Mouse (Mus musculus): ENCODE measurements at regions not wholly inside any gene's neighbourhood (a gene's known extent, or its start where the extent isn't known, plus 50 kb on each side); places are given as distances from the start of the nearest gene placed in this dataset.

DNA sequence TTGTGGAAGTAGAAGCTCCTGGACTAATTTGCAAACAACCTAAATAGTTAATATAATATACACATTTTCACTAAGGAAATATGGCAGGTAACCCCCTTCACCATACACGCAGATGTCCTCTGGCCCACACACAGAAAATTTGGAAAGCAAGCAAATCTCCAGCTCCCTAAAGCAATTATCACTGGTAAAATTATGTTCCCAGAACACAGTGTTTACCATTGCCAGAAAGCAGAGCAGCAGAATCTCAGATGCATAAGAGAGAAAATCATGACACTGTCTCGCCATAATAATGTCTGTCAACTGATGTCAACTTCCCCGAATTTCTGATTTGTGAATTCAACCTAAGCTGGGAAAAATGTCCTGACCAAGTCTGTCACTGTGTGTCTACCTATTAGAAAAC lies 999.1 kb downstream of the Gsdmc2 start:
- no peak overlapping the region for H3K27ac ChIP-seq (ENCODE audit: low read depth, low read length)
- ATAC-seq (ENCODE audit: low FRiP score) (no peak), DNase-seq (ENCODE audit: low spot score, missing footprints) (no peak)
- H3K4me3 ChIP-seq (ENCODE audit: low read depth, low read length) = no peak overlapping the region
- 95% methylated on average over 3 of the region's 3 CpGs for WGBS
- H3K4me2 ChIP-seq = no peak overlapping the region
- no peaks in the 10 kb centered on the region for H3K9me3 ChIP-seq (ENCODE audit: control insufficient read depth, low read length)
- H3K4me1 ChIP-seq (ENCODE audit: control insufficient read depth, insufficient read depth, low read length) = no peaks in the 10 kb centered on the region
- no peak overlapping the region for H3K9ac ChIP-seq (ENCODE audit: low read length)
- H3K27me3 ChIP-seq (ENCODE audit: control insufficient read depth, insufficient read depth, low read length) = no peaks in the 10 kb centered on the region
- no peaks in the 10 kb centered on the region for H3K36me3 ChIP-seq (ENCODE audit: control insufficient read depth, insufficient read depth, low read length)

GRCm38 (mm10) chr15:62825586-62825985 lies 1019.4 kb downstream of the Gsdmc2 start:
- no peaks in the 10 kb centered on the region for H3K36me3 ChIP-seq (ENCODE audit: control insufficient read depth, insufficient read depth, low read length)
- no peak overlapping the region for H3K4me2 ChIP-seq
- H3K9me3 ChIP-seq (ENCODE audit: control insufficient read depth, low read length) = no peaks in the 10 kb centered on the region
- no peak for ATAC-seq (ENCODE audit: low FRiP score)
- no peaks in the 10 kb centered on the region for H3K4me1 ChIP-seq (ENCODE audit: control insufficient read depth, insufficient read depth, low read length)
- no peak for DNase-seq (ENCODE audit: low spot score, missing footprints)
- no peak overlapping the region for H3K9ac ChIP-seq (ENCODE audit: low read length)
- no peak overlapping the region for H3K27ac ChIP-seq (ENCODE audit: low read depth, low read length)
- no peaks in the 10 kb centered on the region for H3K27me3 ChIP-seq (ENCODE audit: control insufficient read depth, insufficient read depth, low read length)
- H3K4me3 ChIP-seq (ENCODE audit: low read depth, low read length) = no peak overlapping the region

- no peak overlapping the region for H3K4me2 ChIP-seq
- WGBS = 93% methylated on average over 1 of the region's 1 CpGs
- DNase-seq (ENCODE audit: low spot score, missing footprints) (no peak), ATAC-seq (ENCODE audit: low FRiP score) (no peak)
- no peak overlapping the region for H3K4me3 ChIP-seq (ENCODE audit: low read depth, low read length)
- no peak overlapping the region for H3K27ac ChIP-seq (ENCODE audit: low read depth, low read length)
- H3K9me3 ChIP-seq (ENCODE audit: control insufficient read depth, low read length) = no peaks in the 10 kb centered on the region
- H3K36me3 ChIP-seq (ENCODE audit: control insufficient read depth, insufficient read depth, low read length) = no peaks in the 10 kb centered on the region
- H3K4me1 ChIP-seq (ENCODE audit: control insufficient read depth, insufficient read depth, low read length) = no peaks in the 10 kb centered on the region
- no peak overlapping the region for H3K9ac ChIP-seq (ENCODE audit: low read length)
- no peaks in the 10 kb centered on the region for H3K27me3 ChIP-seq (ENCODE audit: control insufficient read depth, insufficient read depth, low read length)
Measured at GRCm38 (mm10) chr15:62823861-62824518, 1021.0 kb downstream of the Gsdmc2 start.

DNA sequence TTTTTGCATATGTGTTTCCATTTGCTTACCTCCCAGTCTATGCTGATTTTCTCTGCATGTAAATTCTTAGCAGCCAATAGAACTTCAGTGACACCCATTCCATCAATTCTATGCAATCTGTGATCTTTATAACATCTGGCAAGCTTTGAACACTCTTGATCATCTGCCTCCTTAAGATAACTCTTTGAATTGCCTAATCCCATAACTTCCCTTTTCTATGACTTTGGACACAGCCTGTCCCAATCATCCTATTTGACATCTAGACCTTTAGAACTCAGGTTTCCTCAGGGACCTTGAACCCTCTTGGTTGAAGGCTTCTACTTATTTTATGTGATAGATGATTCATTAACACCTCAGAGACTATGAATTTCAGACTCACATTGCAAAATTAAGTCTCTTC lies 1022.7 kb downstream of the Gsdmc2 start:
- DNase-seq (ENCODE audit: low spot score, missing footprints) (no peak), ATAC-seq (ENCODE audit: low FRiP score) (no peak)
- Histone ChIP-seq H3K4me3 (ENCODE audit: low read depth, low read length) (no peak overlapping the region), H3K4me1 (ENCODE audit: control insufficient read depth, insufficient read depth, low read length) (no peaks in the 10 kb centered on the region), H3K9me3 (ENCODE audit: control insufficient read depth, low read length) (no peaks in the 10 kb centered on the region), H3K27ac (ENCODE audit: low read depth, low read length) (no peak overlapping the region), H3K36me3 (ENCODE audit: control insufficient read depth, insufficient read depth, low read length) (no peaks in the 10 kb centered on the region), H3K4me2 (no peak overlapping the region), H3K27me3 (ENCODE audit: control insufficient read depth, insufficient read depth, low read length) (no peaks in the 10 kb centered on the region), H3K9ac (ENCODE audit: low read length) (no peak overlapping the region)

- DNase-seq (ENCODE audit: low spot score, missing footprints) (no peak), ATAC-seq (ENCODE audit: low FRiP score) (no peak)
- no peaks in the 10 kb centered on the region for H3K36me3 ChIP-seq (ENCODE audit: control insufficient read depth, insufficient read depth, low read length)
- H3K4me1 ChIP-seq (ENCODE audit: control insufficient read depth, insufficient read depth, low read length) = no peaks in the 10 kb centered on the region
- WGBS = 89% methylated on average over 1 of the region's 1 CpGs
- no peaks in the 10 kb centered on the region for H3K27me3 ChIP-seq (ENCODE audit: control insufficient read depth, insufficient read depth, low read length)
- no peak overlapping the region for H3K27ac ChIP-seq (ENCODE audit: low read depth, low read length)
- no peak overlapping the region for H3K4me2 ChIP-seq
- H3K9ac ChIP-seq (ENCODE audit: low read length) = no peak overlapping the region
- H3K4me3 ChIP-seq (ENCODE audit: low read depth, low read length) = no peak overlapping the region
- no peaks in the 10 kb centered on the region for H3K9me3 ChIP-seq (ENCODE audit: control insufficient read depth, low read length)
Measured at GRCm38 (mm10) chr15:62813093-62813492, 1031.9 kb downstream of the Gsdmc2 start.

- 51% methylated on average over 2 of the region's 2 CpGs for WGBS
- no peaks in the 10 kb centered on the region for H3K9me3 ChIP-seq (ENCODE audit: control insufficient read depth, low read length)
- no peak for ATAC-seq (ENCODE audit: low FRiP score)
Measured at GRCm38 (mm10) chr15:62812026-62812425, 1033.0 kb downstream of the Gsdmc2 start.

GRCm38 (mm10) chr15:62809320-62809719 lies 1035.7 kb downstream of the Gsdmc2 start:
- H3K27ac ChIP-seq (ENCODE audit: low read depth, low read length) = no peak overlapping the region
- H3K9ac ChIP-seq (ENCODE audit: low read length) = no peak overlapping the region
- no peaks in the 10 kb centered on the region for H3K9me3 ChIP-seq (ENCODE audit: control insufficient read depth, low read length)
- no peak overlapping the region for H3K4me2 ChIP-seq
- DNase-seq (ENCODE audit: low spot score, missing footprints) (no peak), ATAC-seq (ENCODE audit: low FRiP score) (no peak)
- WGBS = 83% methylated on average over 3 of the region's 3 CpGs
- no peaks in the 10 kb centered on the region for H3K36me3 ChIP-seq (ENCODE audit: control insufficient read depth, insufficient read depth, low read length)
- H3K27me3 ChIP-seq (ENCODE audit: control insufficient read depth, insufficient read depth, low read length) = no peaks in the 10 kb centered on the region
- H3K4me1 ChIP-seq (ENCODE audit: control insufficient read depth, insufficient read depth, low read length) = no peaks in the 10 kb centered on the region
- H3K4me3 ChIP-seq (ENCODE audit: low read depth, low read length) = no peak overlapping the region

More at GRCm38 (mm10) chr15:62812026-62812425, 1033.0 kb downstream of the Gsdmc2 start:
- no peak overlapping the region for H3K9ac ChIP-seq (ENCODE audit: low read length)
- H3K27ac ChIP-seq (ENCODE audit: low read depth, low read length) = no peak overlapping the region
- no peak for DNase-seq (ENCODE audit: low spot score, missing footprints)
- H3K27me3 ChIP-seq (ENCODE audit: control insufficient read depth, insufficient read depth, low read length) = no peaks in the 10 kb centered on the region
- no peaks in the 10 kb centered on the region for H3K4me1 ChIP-seq (ENCODE audit: control insufficient read depth, insufficient read depth, low read length)
- no peak overlapping the region for H3K4me2 ChIP-seq
- no peak overlapping the region for H3K4me3 ChIP-seq (ENCODE audit: low read depth, low read length)
- H3K36me3 ChIP-seq (ENCODE audit: control insufficient read depth, insufficient read depth, low read length) = no peaks in the 10 kb centered on the region

- no peak overlapping the region for H3K4me3 ChIP-seq (ENCODE audit: low read depth, low read length)
- 91% methylated on average over 4 of the region's 4 CpGs for WGBS
- no peaks in the 10 kb centered on the region for H3K27me3 ChIP-seq (ENCODE audit: control insufficient read depth, insufficient read depth, low read length)
Measured at GRCm38 (mm10) chr15:62808087-62808808, 1036.7 kb downstream of the Gsdmc2 start.

GRCm38 (mm10) chr15:62807364-62807763 lies 1037.6 kb downstream of the Gsdmc2 start:
- DNase-seq (ENCODE audit: low spot score, missing footprints) (no peak), ATAC-seq (ENCODE audit: low FRiP score) (no peak)
- Histone ChIP-seq H3K27ac (ENCODE audit: low read depth, low read length) (no peak overlapping the region), H3K4me3 (ENCODE audit: low read depth, low read length) (no peak overlapping the region), H3K36me3 (ENCODE audit: control insufficient read depth, insufficient read depth, low read length) (no peaks in the 10 kb centered on the region), H3K9ac (ENCODE audit: low read length) (no peak overlapping the region), H3K4me2 (no peak overlapping the region), H3K4me1 (ENCODE audit: control insufficient read depth, insufficient read depth, low read length) (no peaks in the 10 kb centered on the region), H3K9me3 (ENCODE audit: control insufficient read depth, low read length) (no peaks in the 10 kb centered on the region), H3K27me3 (ENCODE audit: control insufficient read depth, insufficient read depth, low read length) (no peaks in the 10 kb centered on the region)
- WGBS = 88% methylated on average over 1 of the region's 1 CpGs

More at GRCm38 (mm10) chr15:62808087-62808808, 1036.7 kb downstream of the Gsdmc2 start:
- H3K4me2 ChIP-seq = no peak overlapping the region
- ATAC-seq (ENCODE audit: low FRiP score) (no peak), DNase-seq (ENCODE audit: low spot score, missing footprints) (no peak)
- H3K36me3 ChIP-seq (ENCODE audit: control insufficient read depth, insufficient read depth, low read length) = no peaks in the 10 kb centered on the region
- no peaks in the 10 kb centered on the region for H3K4me1 ChIP-seq (ENCODE audit: control insufficient read depth, insufficient read depth, low read length)
- H3K9me3 ChIP-seq (ENCODE audit: control insufficient read depth, low read length) = no peaks in the 10 kb centered on the region
- H3K27ac ChIP-seq (ENCODE audit: low read depth, low read length) = no peak overlapping the region
- H3K9ac ChIP-seq (ENCODE audit: low read length) = no peak overlapping the region
